Mouse (Mus musculus): Measurements from ENCODE around the gene 6030458C11Rik. TPM values are rescaled to one million over a fixed set of nuclear protein-coding genes. Genes with fewer than 3 reads are reported as not detected.
A peak's percentile ranks its signal among the peaks of the same experiment; 100 is the strongest.
"Not testable (repeated sequence)": the region's sequence is repeated elsewhere in the genome, so short reads cannot be mapped to it uniquely, and the experiment has no call there.

Gene 6030458C11Rik
- polyA plus RNA-seq, 1 experiment from 2014 or later: 49.5 TPM

- H3K27ac ChIP-seq (replicated peaks): no peak overlapping the region
- no peaks in the 10 kb centered on the region for H3K4me1 ChIP-seq
- no peaks in the 10 kb centered on the region for H3K9me3 ChIP-seq
- no peaks in the 10 kb centered on the region for H3K27me3 ChIP-seq (replicated peaks; ENCODE audit: low read depth, poor library complexity, severe bottlenecking)
- H3K4me3 ChIP-seq: no peak overlapping the region
- no peak for DNase-seq (ENCODE audit: low spot score)
- WGBS: 92% methylated on average over 10 of the region's 10 CpGs
- H3K36me3 ChIP-seq (replicated peaks): peaks cover 66% of the 10 kb centered on the region
Observed at GRCm38 (mm10) chr15:12807088-12807487, 17.4 kb downstream of the 6030458C11Rik start.

- Histone ChIP-seq H3K27me3 (replicated peaks; ENCODE audit: low read depth, poor library complexity, severe bottlenecking) (no peaks in the 10 kb centered on the region), H3K36me3 (replicated peaks) (peaks cover 46% of the 10 kb centered on the region), H3K27ac (replicated peaks) (no peak overlapping the region), H3K4me1 (no peaks in the 10 kb centered on the region), H3K4me3 (no peak overlapping the region), H3K9me3 (no peaks in the 10 kb centered on the region)
- 91% methylated on average over 4 of the region's 4 CpGs for WGBS
- DNase-seq (ENCODE audit: low spot score): no peak
Observed at GRCm38 (mm10) chr15:12805071-12805470, 19.4 kb downstream of the 6030458C11Rik start.

GRCm38 (mm10) chr15:12801142-12801506 lies 23.3 kb downstream of the 6030458C11Rik start:
- H3K27ac ChIP-seq (replicated peaks); H3K27me3 ChIP-seq (replicated peaks; ENCODE audit: low read depth, poor library complexity, severe bottlenecking); H3K4me3 ChIP-seq; H3K4me1 ChIP-seq; H3K36me3 ChIP-seq (replicated peaks); H3K9me3 ChIP-seq; DNase-seq (ENCODE audit: low spot score): not testable (repeated sequence)
- 84% methylated on average over 2 of the region's 2 CpGs for WGBS

- Histone ChIP-seq H3K36me3 (replicated peaks) (peaks cover under 1% of the 10 kb centered on the region; the same call in 1 of the 2 replicates), H3K4me3 (no peak overlapping the region), H3K4me1 (no peaks in the 10 kb centered on the region), H3K27me3 (replicated peaks; ENCODE audit: low read depth, poor library complexity, severe bottlenecking) (0 out of 2 replicates have a peak, but pooled peaks cover 3% of the 10 kb centered on the region), H3K27ac (replicated peaks) (no peak overlapping the region), H3K9me3 (no peaks in the 10 kb centered on the region)
- 55% methylated on average over 15 of the region's 15 CpGs for WGBS
- DNase-seq (ENCODE audit: low spot score): no peak
Observed at GRCm38 (mm10) chr15:12800405-12801141, 23.9 kb downstream of the 6030458C11Rik start.

GRCm38 (mm10) chr15:12798043-12798442 lies 26.4 kb downstream of the 6030458C11Rik start:
- no peak for DNase-seq (ENCODE audit: low spot score)
- Histone ChIP-seq H3K36me3 (replicated peaks) (no peaks in the 10 kb centered on the region), H3K27me3 (replicated peaks; ENCODE audit: low read depth, poor library complexity, severe bottlenecking) (0 out of 2 replicates have a peak, but pooled peaks cover 3% of the 10 kb centered on the region), H3K4me1 (no peaks in the 10 kb centered on the region), H3K4me3 (no peak overlapping the region), H3K9me3 (no peaks in the 10 kb centered on the region), H3K27ac (replicated peaks) (no peak overlapping the region)
- WGBS: 92% methylated on average over 6 of the region's 6 CpGs

GRCm38 (mm10) chr15:12795909-12796470 lies 28.5 kb downstream of the 6030458C11Rik start:
- Histone ChIP-seq H3K9me3 (no peaks in the 10 kb centered on the region), H3K4me1 (no peaks in the 10 kb centered on the region), H3K36me3 (replicated peaks) (no peaks in the 10 kb centered on the region), H3K4me3 (no peak overlapping the region), H3K27ac (replicated peaks) (no peak overlapping the region), H3K27me3 (replicated peaks; ENCODE audit: low read depth, poor library complexity, severe bottlenecking) (0 out of 2 replicates have a peak, but pooled peaks cover 3% of the 10 kb centered on the region)
- DNase-seq (ENCODE audit: low spot score): no peak
- 47% methylated on average over 13 of the region's 13 CpGs for WGBS

- Histone ChIP-seq H3K9me3 (no peaks in the 10 kb centered on the region), H3K27me3 (replicated peaks; ENCODE audit: low read depth, poor library complexity, severe bottlenecking) (0 out of 2 replicates have a peak, but pooled peaks cover 3% of the 10 kb centered on the region), H3K27ac (replicated peaks) (no peak overlapping the region), H3K4me3 (no peak overlapping the region), H3K4me1 (no peaks in the 10 kb centered on the region), H3K36me3 (replicated peaks) (no peaks in the 10 kb centered on the region)
- peak; percentile 49 for DNase-seq (ENCODE audit: low spot score)
- 5% methylated on average over 2 of the region's 2 CpGs for WGBS
Observed at GRCm38 (mm10) chr15:12795457-12795894, 29.0 kb downstream of the 6030458C11Rik start.

- H3K27ac ChIP-seq (replicated peaks): 0 out of 2 replicates have a peak overlapping the region, but pooled peaks have one; percentile 24
- WGBS: 47% methylated on average over 6 of the region's 6 CpGs
- H3K4me1 ChIP-seq: peaks cover 4% of the 10 kb centered on the region
- H3K36me3 ChIP-seq (replicated peaks): no peaks in the 10 kb centered on the region
- no peak overlapping the region for H3K4me3 ChIP-seq
- 0 out of 2 replicates have a peak, but pooled peaks cover 3% of the 10 kb centered on the region for H3K27me3 ChIP-seq (replicated peaks; ENCODE audit: low read depth, poor library complexity, severe bottlenecking)
- no peaks in the 10 kb centered on the region for H3K9me3 ChIP-seq
- DNase-seq (ENCODE audit: low spot score): no peak
Observed at GRCm38 (mm10) chr15:12794311-12794710, 30.1 kb downstream of the 6030458C11Rik start.

GRCm38 (mm10) chr15:12789406-12789867 lies 35.0 kb downstream of the 6030458C11Rik start:
- H3K9me3 ChIP-seq: no peaks in the 10 kb centered on the region
- no peaks in the 10 kb centered on the region for H3K36me3 ChIP-seq (replicated peaks)
- WGBS: 27% methylated on average over 10 of the region's 10 CpGs
- no peak overlapping the region for H3K4me3 ChIP-seq
- H3K27me3 ChIP-seq (replicated peaks; ENCODE audit: low read depth, poor library complexity, severe bottlenecking): no peaks in the 10 kb centered on the region
- DNase-seq (ENCODE audit: low spot score): peak; percentile 37
- H3K27ac ChIP-seq (replicated peaks): peak overlapping the region; percentile 71
- H3K4me1 ChIP-seq: peaks cover 7% of the 10 kb centered on the region

- 86% methylated on average over 5 of the region's 5 CpGs for WGBS
- H3K27ac ChIP-seq (replicated peaks): no peak overlapping the region
- no peak for DNase-seq (ENCODE audit: low spot score)
- no peaks in the 10 kb centered on the region for H3K27me3 ChIP-seq (replicated peaks; ENCODE audit: low read depth, poor library complexity, severe bottlenecking)
- no peaks in the 10 kb centered on the region for H3K9me3 ChIP-seq
- peaks cover 7% of the 10 kb centered on the region for H3K4me1 ChIP-seq
- no peaks in the 10 kb centered on the region for H3K36me3 ChIP-seq (replicated peaks)
- no peak overlapping the region for H3K4me3 ChIP-seq
Observed at GRCm38 (mm10) chr15:12788536-12788935, 35.9 kb downstream of the 6030458C11Rik start.

- Histone ChIP-seq H3K36me3 (replicated peaks) (no peaks in the 10 kb centered on the region), H3K4me1 (no peaks in the 10 kb centered on the region), H3K27ac (replicated peaks) (no peak overlapping the region), H3K27me3 (replicated peaks; ENCODE audit: low read depth, poor library complexity, severe bottlenecking) (no peaks in the 10 kb centered on the region), H3K4me3 (no peak overlapping the region), H3K9me3 (peaks cover 1% of the 10 kb centered on the region; the same call in 1 of the 2 replicates)
- 83% methylated on average over 15 of the region's 16 CpGs for WGBS
- no peak for DNase-seq (ENCODE audit: low spot score)
Observed at GRCm38 (mm10) chr15:12781729-12782326, 42.6 kb downstream of the 6030458C11Rik start.

- WGBS: 90% methylated on average over 6 of the region's 6 CpGs
Observed at GRCm38 (mm10) chr15:12781296-12781695, 43.2 kb downstream of the 6030458C11Rik start.

More at GRCm38 (mm10) chr15:12781296-12781695, 43.2 kb downstream of the 6030458C11Rik start:
- H3K4me1 ChIP-seq: no peaks in the 10 kb centered on the region
- peaks cover 4% of the 10 kb centered on the region; the same call in 1 of the 2 replicates for H3K9me3 ChIP-seq
- H3K27ac ChIP-seq (replicated peaks): no peak overlapping the region
- no peak overlapping the region for H3K4me3 ChIP-seq
- H3K36me3 ChIP-seq (replicated peaks): no peaks in the 10 kb centered on the region
- H3K27me3 ChIP-seq (replicated peaks; ENCODE audit: low read depth, poor library complexity, severe bottlenecking): no peaks in the 10 kb centered on the region
- DNase-seq (ENCODE audit: low spot score): no peak
